Mouse (Mus musculus) left cerebral cortex, adult 8-10 months (tissue): ENCODE measurements around the gene Clcn2. TPM values are rescaled to one million over a fixed set of nuclear protein-coding genes. Genes with fewer than 3 reads are reported as not detected.

Source experiments
- DNase-seq, 2 experiments: peaks; one replicate each; pipeline ENCODE4 v3.0.0; 2022; ENCODE audit warnings: low spot score in 2 of 2
- total RNA-seq, 4 experiments: library from RNA; stranded (reverse); gene quantifications; 2 replicates each; pipeline ENCODE4 v1.2.4; 2022

Gene Clcn2
- total RNA-seq, result 10 to 100 TPM; 63.2 to 75.5 (median 71.9) TPM

GRCm38 (mm10) chr16:20717181-20717977 lies at the start of gene Clcn2, which contains the start of gene Polr2h:
Clcn2 (minus strand) TSS chr16:20717746.
Polr2h (plus strand) TSS chr16:20717665.
- DNase-seq, result peak; percentile 95 to 98

GRCm38 (mm10) chr16:20765244-20765643 lies 47.7 kb upstream of the Clcn2 start:
- DNase-seq, result no peak

GRCm38 (mm10) chr16:20761681-20762080 lies 44.1 kb upstream of the Clcn2 start:
- DNase-seq, result no peak

GRCm38 (mm10) chr16:20757385-20757784 lies 39.8 kb upstream of the Clcn2 start:
- no peak for DNase-seq

- no peak for DNase-seq
Measured at GRCm38 (mm10) chr16:20756052-20756451, 38.5 kb upstream of the Clcn2 start.

GRCm38 (mm10) chr16:20750518-20750917 lies 33.0 kb upstream of the Clcn2 start:
- DNase-seq, result no peak

- DNase-seq, result peak in 1 of 2 experiments; percentile 87
Measured at GRCm38 (mm10) chr16:20746641-20747040, 29.1 kb upstream of the Clcn2 start.

GRCm38 (mm10) chr16:20739845-20740244 lies 22.3 kb upstream of the Clcn2 start:
- no peak for DNase-seq

- DNase-seq, result no peak
Measured at GRCm38 (mm10) chr16:20736823-20737222, 19.3 kb upstream of the Clcn2 start.

GRCm38 (mm10) chr16:20736168-20736567 lies 18.6 kb upstream of the Clcn2 start:
- DNase-seq, result no peak

- no peak for DNase-seq
Measured at GRCm38 (mm10) chr16:20735651-20736050, 18.1 kb upstream of the Clcn2 start.

- DNase-seq, result no peak
Measured at GRCm38 (mm10) chr16:20733731-20734730, 16.5 kb upstream of the Clcn2 start, which contains the start of gene Thpo. Thpo (minus strand) TSS chr16:20734511.

GRCm38 (mm10) chr16:20732925-20733730 lies 15.6 kb upstream of the Clcn2 start, which contains the start of gene Chrd:
Chrd (plus strand) TSS chr16:20733127.
- DNase-seq, result peak in 1 of 2 experiments; percentile 51

GRCm38 (mm10) chr16:20732251-20732924 lies 14.8 kb upstream of the Clcn2 start:
- DNase-seq, result no peak

GRCm38 (mm10) chr16:20731688-20732087 lies 14.1 kb upstream of the Clcn2 start:
- DNase-seq, result peak in 1 of 2 experiments; percentile 61

GRCm38 (mm10) chr16:20730293-20730711 lies 12.8 kb upstream of the Clcn2 start:
- no peak for DNase-seq

- no peak for DNase-seq
Measured at GRCm38 (mm10) chr16:20726384-20726783, 8.8 kb upstream of the Clcn2 start.

GRCm38 (mm10) chr16:20725750-20726149 lies 8.2 kb upstream of the Clcn2 start:
- DNase-seq, result no peak

GRCm38 (mm10) chr16:20725321-20725720 lies 7.8 kb upstream of the Clcn2 start:
- DNase-seq, result no peak

- DNase-seq, result no peak
Measured at GRCm38 (mm10) chr16:20724338-20724748, 6.8 kb upstream of the Clcn2 start.
